Mouse (Mus musculus): ENCODE results near the gene Poc1b. TPM values are rescaled to one million over a fixed set of nuclear protein-coding genes. Genes with fewer than 3 reads are reported as not detected.
A peak's percentile ranks its signal among the peaks of the same experiment; 100 is the strongest.
"Not testable (repeated sequence)": the region's sequence is repeated elsewhere in the genome, so short reads cannot be mapped to it uniquely, and the experiment has no call there.

Gene Poc1b
- polyA plus RNA-seq, 1 experiment from 2014 or later: 5.1 TPM

DNA sequence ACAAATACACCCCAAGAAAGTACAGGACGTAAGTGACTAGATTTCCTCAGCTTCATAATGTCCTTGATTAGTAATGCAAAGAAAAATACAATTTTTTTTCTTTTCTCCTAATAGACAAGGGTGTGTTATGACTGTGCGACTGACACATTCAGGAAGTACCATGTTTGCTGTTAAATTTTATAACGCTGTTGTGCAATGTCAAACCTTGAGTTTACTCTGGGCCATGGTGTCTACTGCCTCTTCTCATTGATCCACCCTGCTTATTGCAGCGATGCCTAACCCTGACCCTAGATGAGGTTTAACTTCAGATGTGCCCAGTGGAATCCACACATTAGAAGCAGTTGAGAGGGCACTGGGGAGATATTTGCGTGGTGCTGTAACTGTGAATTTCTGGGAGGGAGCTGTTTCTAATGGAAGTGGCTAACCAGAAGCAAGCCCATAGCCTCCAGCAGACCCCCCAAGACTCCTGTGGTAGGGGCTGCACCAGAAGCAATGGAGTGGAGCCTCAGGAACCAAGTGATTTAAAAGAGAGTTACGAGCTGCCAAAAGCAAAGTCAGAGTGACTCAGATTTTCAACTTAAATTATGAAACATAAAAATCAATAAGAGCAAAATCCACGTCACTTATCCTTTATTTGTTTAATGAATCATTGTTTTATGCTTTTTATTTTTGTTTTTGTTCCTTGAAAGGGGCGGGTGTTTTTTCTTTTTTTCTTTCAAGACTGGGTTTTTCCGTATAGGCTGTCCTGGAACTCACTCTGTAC lies 104.8 kb downstream of the Poc1b start:
- no peak overlapping the region for H3K4me2 ChIP-seq
- ATAC-seq (ENCODE audit: low read depth) (peak; percentile 23; the same call in 1 of the 2 replicates), DNase-seq (no peak)
- no peaks in the 10 kb centered on the region for H3K27me3 ChIP-seq
- H3K9me3 ChIP-seq (replicated peaks): no peaks in the 10 kb centered on the region
- H3K4me3 ChIP-seq (replicated peaks): no peak overlapping the region
- 66% methylated on average over 9 of the region's 9 CpGs for WGBS (ENCODE audit: insufficient replicate concordance)
- no peak overlapping the region for H3K27ac ChIP-seq
- peaks cover 10% of the 10 kb centered on the region for H3K4me1 ChIP-seq (replicated peaks)
- H3K36me3 ChIP-seq: no peaks in the 10 kb centered on the region
- no peak overlapping the region for H3K9ac ChIP-seq

DNA sequence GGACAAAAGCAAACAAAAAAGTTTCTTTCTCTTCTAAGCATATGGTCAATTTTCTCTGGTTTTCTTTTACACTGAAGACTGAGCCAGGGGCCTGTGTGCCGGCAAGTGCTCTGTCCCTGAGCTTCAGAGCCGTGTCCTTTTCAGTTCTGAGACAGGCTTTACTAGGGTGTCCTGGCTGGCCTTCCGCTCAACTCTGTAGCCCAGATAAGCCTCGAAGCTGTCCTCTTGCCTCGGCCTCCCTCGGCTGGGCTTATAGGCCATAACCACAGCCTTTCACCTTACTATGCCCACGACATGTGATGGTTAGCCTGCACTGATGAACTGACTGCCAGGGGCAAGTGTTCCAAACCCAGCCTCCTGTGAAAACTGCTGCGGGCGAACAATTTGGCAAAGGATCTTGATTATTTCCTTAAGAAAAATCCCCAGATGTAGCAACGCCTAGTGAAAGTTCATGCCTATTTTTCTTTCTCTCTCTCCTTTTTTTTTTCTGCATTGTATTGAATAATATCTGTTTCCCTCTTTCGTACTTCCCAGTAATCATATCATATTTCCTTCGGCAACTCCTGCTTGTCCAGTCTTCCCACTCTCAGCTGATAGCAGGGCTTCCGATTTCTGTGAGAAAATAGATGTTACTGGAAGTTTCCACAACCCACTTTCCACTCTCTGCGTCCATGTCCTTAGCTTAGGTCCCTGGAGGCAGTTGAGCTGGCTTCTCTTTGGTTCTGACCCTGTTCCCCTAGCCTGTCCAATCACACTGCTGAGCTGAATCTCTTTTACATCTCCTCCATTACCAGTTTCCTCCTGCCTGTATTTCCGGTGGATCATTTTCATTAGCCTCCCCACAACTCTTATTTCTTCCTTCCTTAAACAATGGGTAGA lies 107.8 kb downstream of the Poc1b start:
- Histone ChIP-seq H3K4me3 (replicated peaks) (no peak overlapping the region), H3K4me2 (no peak overlapping the region), H3K9ac (no peak overlapping the region), H3K36me3 (no peaks in the 10 kb centered on the region), H3K4me1 (replicated peaks) (peaks cover 7% of the 10 kb centered on the region), H3K9me3 (replicated peaks) (no peaks in the 10 kb centered on the region), H3K27ac (no peak overlapping the region), H3K27me3 (no peaks in the 10 kb centered on the region)
- DNase-seq (no peak), ATAC-seq (ENCODE audit: low read depth) (no peak)
- 70% methylated on average over 15 of the region's 15 CpGs for WGBS (ENCODE audit: insufficient replicate concordance)

GRCm38 (mm10) chr10:99216570-99216969 lies 109.7 kb downstream of the Poc1b start:
- 84% methylated on average over 15 of the region's 15 CpGs for WGBS (ENCODE audit: insufficient replicate concordance)

DNA sequence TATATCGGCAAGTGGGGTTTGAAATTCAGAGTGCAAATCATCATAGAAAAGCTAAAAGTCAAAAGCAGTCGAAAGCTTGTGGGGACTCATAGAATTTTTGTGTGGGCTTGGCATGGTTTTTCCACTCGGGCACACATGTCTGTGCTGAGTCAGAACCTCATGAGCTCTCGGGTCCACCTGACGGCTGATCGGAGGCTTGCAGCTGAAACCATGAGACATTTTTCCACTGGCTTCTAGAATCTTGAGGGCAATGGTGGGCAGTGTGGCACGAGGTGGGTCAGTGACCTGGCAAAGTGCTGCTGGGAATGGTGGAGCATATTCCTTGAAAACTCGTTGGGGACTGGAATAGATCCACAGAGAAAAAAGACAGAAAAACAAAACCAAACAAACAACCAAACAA lies 114.7 kb downstream of the Poc1b start:
- no peak for DNase-seq
- 66% methylated on average over 8 of the region's 8 CpGs for WGBS (ENCODE audit: insufficient replicate concordance)

More at GRCm38 (mm10) chr10:99216570-99216969, 109.7 kb downstream of the Poc1b start:
- H3K36me3 ChIP-seq; H3K9ac ChIP-seq; DNase-seq; H3K27ac ChIP-seq; H3K27me3 ChIP-seq; H3K4me2 ChIP-seq; H3K4me1 ChIP-seq (replicated peaks); ATAC-seq (ENCODE audit: low read depth); H3K9me3 ChIP-seq (replicated peaks); H3K4me3 ChIP-seq (replicated peaks): not testable (repeated sequence)

DNA sequence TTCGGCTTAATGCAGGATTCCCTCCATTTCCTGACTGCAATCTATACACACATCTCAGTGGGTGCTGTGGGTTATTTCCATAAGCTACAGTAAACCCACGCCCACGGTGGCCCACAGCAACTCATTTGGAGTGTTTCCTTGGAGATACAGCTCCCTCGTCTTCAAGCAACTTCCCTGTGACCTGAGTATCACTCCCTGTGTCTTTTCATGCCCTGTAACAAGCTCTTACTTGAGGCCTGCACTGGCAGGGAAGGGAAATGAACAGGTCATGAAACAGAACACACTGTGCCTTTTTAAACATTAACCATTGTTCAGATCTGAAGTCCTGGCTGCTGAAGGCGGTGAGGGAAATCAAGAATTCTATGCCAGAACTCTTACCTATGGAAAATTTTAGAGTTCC lies 115.9 kb downstream of the Poc1b start:
- H3K4me1 ChIP-seq (replicated peaks): peaks cover 3% of the 10 kb centered on the region; the same call in 1 of the 2 replicates
- H3K9me3 ChIP-seq (replicated peaks): no peaks in the 10 kb centered on the region
- no peak overlapping the region for H3K27ac ChIP-seq
- DNase-seq (no peak), ATAC-seq (ENCODE audit: low read depth) (no peak)
- H3K27me3 ChIP-seq: 0 out of 2 replicates have a peak, but pooled peaks cover 6% of the 10 kb centered on the region
- no peak overlapping the region for H3K9ac ChIP-seq
- no peaks in the 10 kb centered on the region for H3K36me3 ChIP-seq
- no peak overlapping the region for H3K4me3 ChIP-seq (replicated peaks)
- H3K4me2 ChIP-seq: no peak overlapping the region
- 46% methylated on average over 5 of the region's 5 CpGs for WGBS (ENCODE audit: insufficient replicate concordance)

More for the DNA sequence above, 114.7 kb downstream of the Poc1b start:
- no peak overlapping the region for H3K4me3 ChIP-seq (replicated peaks)
- no peak for ATAC-seq (ENCODE audit: low read depth)
- no peaks in the 10 kb centered on the region for H3K4me1 ChIP-seq (replicated peaks)
- H3K9me3 ChIP-seq (replicated peaks): no peaks in the 10 kb centered on the region
- no peak overlapping the region for H3K4me2 ChIP-seq
- H3K36me3 ChIP-seq: no peaks in the 10 kb centered on the region
- no peak overlapping the region for H3K27ac ChIP-seq
- H3K9ac ChIP-seq: no peak overlapping the region
- H3K27me3 ChIP-seq: no peaks in the 10 kb centered on the region

GRCm38 (mm10) chr10:99224218-99224617 lies 117.4 kb downstream of the Poc1b start:
- Histone ChIP-seq H3K4me3 (replicated peaks) (no peak overlapping the region), H3K27me3 (peaks cover 21% of the 10 kb centered on the region), H3K4me1 (replicated peaks) (peaks cover 14% of the 10 kb centered on the region), H3K27ac (no peak overlapping the region), H3K36me3 (no peaks in the 10 kb centered on the region), H3K9me3 (replicated peaks) (no peaks in the 10 kb centered on the region), H3K4me2 (no peak overlapping the region), H3K9ac (no peak overlapping the region)
- WGBS (ENCODE audit: insufficient replicate concordance): 45% methylated on average over 3 of the region's 3 CpGs
- DNase-seq (no peak), ATAC-seq (ENCODE audit: low read depth) (no peak)

DNA sequence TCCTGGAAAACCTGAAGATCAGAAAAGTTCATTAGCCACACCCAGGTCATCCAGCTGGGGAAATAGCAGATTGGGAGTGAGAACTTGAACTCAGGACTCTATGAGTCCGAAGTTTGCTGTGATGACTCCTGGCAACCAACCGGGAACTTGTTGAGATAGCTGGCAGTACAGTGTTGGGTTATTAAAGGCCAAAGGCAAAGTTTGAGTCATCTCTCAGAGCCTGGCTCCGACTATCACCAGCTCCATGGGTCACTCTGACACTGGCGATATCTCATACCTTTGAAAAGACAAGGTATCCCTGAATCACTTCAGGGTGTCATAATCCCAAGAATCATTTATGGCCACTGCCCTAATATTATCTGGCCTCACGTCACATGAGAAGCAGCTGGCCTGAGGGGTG lies 119.9 kb downstream of the Poc1b start:
- no peak overlapping the region for H3K9ac ChIP-seq
- no peak overlapping the region for H3K4me3 ChIP-seq (replicated peaks)
- WGBS (ENCODE audit: insufficient replicate concordance): 60% methylated on average over 5 of the region's 5 CpGs
- DNase-seq: no peak
- H3K27me3 ChIP-seq: peaks cover 25% of the 10 kb centered on the region
- no peak overlapping the region for H3K27ac ChIP-seq
- no peak overlapping the region for H3K4me2 ChIP-seq
- peaks cover 19% of the 10 kb centered on the region for H3K4me1 ChIP-seq (replicated peaks)
- no peaks in the 10 kb centered on the region for H3K9me3 ChIP-seq (replicated peaks)
- no peaks in the 10 kb centered on the region for H3K36me3 ChIP-seq
- ATAC-seq (ENCODE audit: low read depth): no peak

DNA sequence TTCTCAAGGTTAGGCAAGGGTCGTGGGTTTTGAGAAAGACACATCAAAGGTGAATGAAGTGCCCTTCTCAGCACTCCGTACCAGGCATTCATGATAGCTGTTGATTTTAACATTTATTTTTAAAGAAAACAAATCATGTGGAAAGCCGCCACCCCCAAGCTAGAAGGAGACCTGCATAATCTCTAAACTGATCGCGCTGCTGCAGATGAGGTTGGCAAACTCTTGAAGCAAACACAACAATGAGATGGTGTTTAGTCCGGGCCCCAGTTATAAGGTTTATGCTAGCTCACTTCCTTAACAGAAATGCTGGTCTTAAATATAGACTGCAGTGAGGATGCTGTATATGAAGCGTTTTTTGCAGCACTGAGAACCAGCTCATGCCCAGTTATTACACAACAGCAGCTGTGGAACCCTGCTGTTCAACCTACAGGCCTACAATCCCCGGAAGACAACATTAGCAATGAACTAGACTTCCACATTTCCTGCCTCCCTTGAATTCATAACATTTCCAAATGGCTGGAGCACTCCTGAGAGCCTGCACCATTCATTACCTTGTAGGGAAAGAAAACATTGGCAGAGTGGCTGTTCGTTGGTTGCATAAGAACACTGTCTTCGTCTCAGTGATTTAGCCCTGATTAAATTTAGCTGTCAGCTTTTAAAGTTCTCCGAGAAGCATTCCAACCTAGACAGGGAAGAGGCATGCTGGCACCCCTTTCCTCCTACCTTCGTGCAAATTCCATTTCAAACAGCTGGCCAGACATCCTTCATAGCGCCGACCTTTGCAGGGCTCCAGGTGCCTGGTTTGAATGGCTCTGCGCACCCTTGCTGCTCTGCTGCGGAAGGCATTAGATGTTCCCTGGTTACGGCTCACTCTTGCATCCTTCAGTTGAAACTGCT lies 121.4 kb downstream of the Poc1b start:
- H3K4me3 ChIP-seq (replicated peaks): no peak overlapping the region
- H3K36me3 ChIP-seq: no peaks in the 10 kb centered on the region
- H3K27ac ChIP-seq: peak overlapping the region; percentile 29; the same call in 1 of the 2 replicates
- 23% methylated on average over 17 of the region's 17 CpGs for WGBS (ENCODE audit: insufficient replicate concordance)
- DNase-seq (no peak), ATAC-seq (ENCODE audit: low read depth) (no peak)
- peaks cover 25% of the 10 kb centered on the region for H3K27me3 ChIP-seq
- H3K4me1 ChIP-seq (replicated peaks): peaks cover 20% of the 10 kb centered on the region
- H3K9ac ChIP-seq: no peak overlapping the region
- H3K9me3 ChIP-seq (replicated peaks): no peaks in the 10 kb centered on the region
- no peak overlapping the region for H3K4me2 ChIP-seq

- H3K4me1 ChIP-seq (replicated peaks): peaks cover 20% of the 10 kb centered on the region
- 3% methylated on average over 16 of the region's 16 CpGs for WGBS (ENCODE audit: insufficient replicate concordance)
- no peaks in the 10 kb centered on the region for H3K9me3 ChIP-seq (replicated peaks)
- 0 out of 2 replicates have a peak, but pooled peaks have one; percentile 39 for ATAC-seq (ENCODE audit: low read depth)
- no peak overlapping the region for H3K9ac ChIP-seq
- peaks cover 25% of the 10 kb centered on the region for H3K27me3 ChIP-seq
- no peak for DNase-seq
- peak overlapping the region; percentile 29; the same call in 1 of the 2 replicates for H3K27ac ChIP-seq
- no peaks in the 10 kb centered on the region for H3K36me3 ChIP-seq
- H3K4me2 ChIP-seq: 0 out of 2 replicates have a peak overlapping the region, but pooled peaks have one; percentile 12
- no peak overlapping the region for H3K4me3 ChIP-seq (replicated peaks)
Observed at GRCm38 (mm10) chr10:99229031-99229684, 122.3 kb downstream of the Poc1b start.

- 47% methylated on average over 7 of the region's 7 CpGs for WGBS (ENCODE audit: insufficient replicate concordance)
- peaks cover 19% of the 10 kb centered on the region for H3K27me3 ChIP-seq
- no peaks in the 10 kb centered on the region for H3K36me3 ChIP-seq
- H3K4me2 ChIP-seq: no peak overlapping the region
- no peak overlapping the region for H3K4me3 ChIP-seq (replicated peaks)
- peaks cover 17% of the 10 kb centered on the region for H3K4me1 ChIP-seq (replicated peaks)
- ATAC-seq (ENCODE audit: low read depth) (peak; percentile 55), DNase-seq (no peak)
- H3K9me3 ChIP-seq (replicated peaks): no peaks in the 10 kb centered on the region
- H3K27ac ChIP-seq: peak overlapping the region; percentile 68
- no peak overlapping the region for H3K9ac ChIP-seq
Observed at GRCm38 (mm10) chr10:99232518-99233227, 125.8 kb downstream of the Poc1b start.
